Mouse (Mus musculus): ENCODE data around the gene Gm13278. TPM values are rescaled to one million over a fixed set of nuclear protein-coding genes. Genes with fewer than 3 reads are reported as not detected.
A peak's percentile ranks its signal among the peaks of the same experiment; 100 is the strongest.
"Not testable (repeated sequence)": the region's sequence is repeated elsewhere in the genome, so short reads cannot be mapped to it uniquely, and the experiment has no call there.

Gene Gm13278
- polyA plus RNA-seq, 1 experiment = not detected

DNA sequence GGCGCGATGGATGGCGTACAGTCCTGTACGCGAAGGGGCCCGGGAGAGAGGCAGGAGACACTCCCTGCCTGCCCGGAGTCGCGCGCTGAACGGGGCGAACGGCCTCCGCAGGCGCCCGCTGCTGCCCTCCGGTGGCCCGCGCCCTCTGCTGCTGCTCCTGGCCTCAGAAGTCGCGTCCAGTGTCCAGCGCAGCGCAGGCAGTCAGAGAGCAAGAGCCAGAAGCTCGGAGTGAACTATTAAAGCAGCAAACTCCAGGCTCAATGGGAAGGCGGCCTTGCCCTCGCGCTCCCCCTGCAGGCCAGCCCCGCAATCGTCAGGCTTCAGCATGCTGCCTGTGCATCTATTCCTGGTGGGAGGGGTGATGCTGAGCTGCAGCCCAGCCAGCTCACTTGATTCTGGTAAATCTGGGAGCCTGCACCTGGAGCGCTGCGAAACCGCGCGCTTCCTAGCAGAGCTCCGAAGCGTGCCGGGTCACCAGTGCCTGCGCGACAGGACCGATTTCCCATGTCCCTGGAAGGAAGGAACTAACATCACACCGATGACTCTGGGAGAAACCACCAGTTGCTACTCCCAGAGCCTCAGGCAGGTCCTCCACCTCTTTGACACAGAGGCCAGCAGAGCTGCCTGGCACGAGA, 27.8 kb upstream of the Gm13278 start:
- H3K4me3 ChIP-seq (replicated peaks; ENCODE audit: extremely low read depth, low read depth, low read length); DNase-seq; H3K4me1 ChIP-seq (ENCODE audit: control insufficient read depth, insufficient read depth, low read length): not testable (repeated sequence)
- WGBS = 3% methylated on average over 38 of the region's 42 CpGs
- TF ChIP-seq POLR2A (IDR thresholded peaks at IDR 0.05; ENCODE audit: borderline replicate concordance, extremely low read depth, low read depth, low read length) (peak; percentile 45; the same call in 1 of the 2 replicates), CTCF (IDR thresholded peaks at IDR 0.05; ENCODE audit: insufficient read depth, low read length) (0 out of 2 replicates have a peak, but pooled peaks have one; percentile 11)

DNA sequence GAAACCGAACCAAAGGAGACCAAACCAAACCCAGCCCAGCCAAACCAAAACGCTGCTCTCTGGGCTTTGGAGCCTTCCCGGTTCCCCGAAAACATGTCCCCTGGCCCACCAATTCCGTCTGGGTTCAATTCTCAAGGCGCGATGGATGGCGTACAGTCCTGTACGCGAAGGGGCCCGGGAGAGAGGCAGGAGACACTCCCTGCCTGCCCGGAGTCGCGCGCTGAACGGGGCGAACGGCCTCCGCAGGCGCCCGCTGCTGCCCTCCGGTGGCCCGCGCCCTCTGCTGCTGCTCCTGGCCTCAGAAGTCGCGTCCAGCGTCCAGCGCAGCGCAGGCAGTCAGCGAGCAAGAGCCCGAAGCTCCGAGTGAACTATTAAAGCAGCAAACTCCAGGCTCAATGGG, 17.8 kb upstream of the Gm13278 start, which contains the start of gene Gm13290:
Gene Gm13290 (plus strand): TSS at position 301 of the 400 bp plus-strand sequence.
- not testable (repeated sequence) for H3K4me3 ChIP-seq (replicated peaks; ENCODE audit: extremely low read depth, low read depth, low read length); H3K4me1 ChIP-seq (ENCODE audit: control insufficient read depth, insufficient read depth, low read length); DNase-seq
- WGBS = no CpG with 5 or more reads among the region's 32 CpGs

DNA sequence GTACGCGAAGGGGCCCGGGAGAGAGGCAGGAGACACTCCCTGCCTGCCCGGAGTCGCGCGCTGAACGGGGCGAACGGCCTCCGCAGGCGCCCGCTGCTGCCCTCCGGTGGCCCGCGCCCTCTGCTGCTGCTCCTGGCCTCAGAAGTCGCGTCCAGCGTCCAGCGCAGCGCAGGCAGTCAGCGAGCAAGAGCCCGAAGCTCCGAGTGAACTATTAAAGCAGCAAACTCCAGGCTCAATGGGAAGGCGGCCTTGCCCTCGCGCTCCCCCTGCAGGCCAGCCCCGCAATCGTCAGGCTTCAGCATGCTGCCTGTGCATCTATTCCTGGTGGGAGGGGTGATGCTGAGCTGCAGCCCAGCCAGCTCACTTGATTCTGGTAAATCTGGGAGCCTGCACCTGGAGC, 14.7 kb upstream of the Gm13278 start, which contains the start of gene Gm13289:
Gene Gm13289 (plus strand): TSS at position 301 of the 400 bp plus-strand sequence.
- H3K4me3 ChIP-seq (replicated peaks; ENCODE audit: extremely low read depth, low read depth, low read length); DNase-seq; H3K4me1 ChIP-seq (ENCODE audit: control insufficient read depth, insufficient read depth, low read length): not testable (repeated sequence)
- no CpG with 5 or more reads among the region's 29 CpGs for WGBS

DNA sequence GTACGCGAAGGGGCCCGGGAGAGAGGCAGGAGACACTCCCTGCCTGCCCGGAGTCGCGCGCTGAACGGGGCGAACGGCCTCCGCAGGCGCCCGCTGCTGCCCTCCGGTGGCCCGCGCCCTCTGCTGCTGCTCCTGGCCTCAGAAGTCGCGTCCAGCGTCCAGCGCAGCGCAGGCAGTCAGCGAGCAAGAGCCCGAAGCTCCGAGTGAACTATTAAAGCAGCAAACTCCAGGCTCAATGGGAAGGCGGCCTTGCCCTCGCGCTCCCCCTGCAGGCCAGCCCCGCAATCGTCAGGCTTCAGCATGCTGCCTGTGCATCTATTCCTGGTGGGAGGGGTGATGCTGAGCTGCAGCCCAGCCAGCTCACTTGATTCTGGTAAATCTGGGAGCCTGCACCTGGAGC, 11.8 kb upstream of the Gm13278 start, which contains the start of gene Gm13272:
Gene Gm13272 (plus strand): TSS at position 301 of the 400 bp plus-strand sequence.
- not testable (repeated sequence) for H3K4me3 ChIP-seq (replicated peaks; ENCODE audit: extremely low read depth, low read depth, low read length); H3K4me1 ChIP-seq (ENCODE audit: control insufficient read depth, insufficient read depth, low read length); DNase-seq
- no CpG with 5 or more reads among the region's 29 CpGs for WGBS

DNA sequence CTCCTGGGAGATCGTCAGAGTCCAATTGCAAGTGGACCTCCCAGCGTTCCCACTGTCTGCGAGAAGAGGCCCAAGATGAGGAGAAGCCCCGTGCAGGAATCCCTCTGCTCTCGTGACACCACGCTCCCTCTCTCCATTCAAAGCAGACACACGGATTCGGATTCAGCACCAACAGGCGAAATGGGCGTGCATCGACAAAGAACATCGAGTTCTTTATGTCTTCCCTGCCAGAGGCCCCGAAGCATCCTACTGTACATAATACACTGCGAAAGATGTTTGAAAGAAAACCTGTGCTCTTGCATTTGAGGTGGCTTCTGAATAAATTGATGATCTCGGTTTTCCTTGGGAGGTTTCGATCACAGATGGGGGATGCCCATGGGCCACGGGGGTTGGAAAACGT, 11.0 kb upstream of the Gm13278 start:
- not testable (repeated sequence) for H3K4me3 ChIP-seq (replicated peaks; ENCODE audit: extremely low read depth, low read depth, low read length); DNase-seq; H3K4me1 ChIP-seq (ENCODE audit: control insufficient read depth, insufficient read depth, low read length)
- WGBS = 49% methylated on average over 16 of the region's 18 CpGs

DNA sequence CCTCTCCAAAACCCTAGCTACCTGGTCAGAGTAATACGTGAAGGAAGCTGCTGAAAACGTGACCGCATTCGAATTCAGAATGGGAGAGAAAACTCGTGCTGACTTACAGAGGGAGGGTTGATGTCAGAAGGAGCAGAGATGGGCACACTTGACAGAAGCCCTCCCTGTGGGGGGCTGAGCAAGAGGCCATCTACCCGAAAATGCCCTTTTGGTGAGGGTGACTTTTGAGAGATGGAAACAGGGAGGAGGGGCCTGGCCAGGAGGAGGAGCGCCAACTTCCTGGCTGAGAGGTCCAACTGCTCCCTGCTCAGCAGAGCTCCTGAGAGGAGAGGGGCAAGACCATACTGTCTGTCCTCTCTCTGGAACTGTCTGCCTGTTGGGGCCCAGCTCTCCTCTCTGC, 9.5 kb upstream of the Gm13278 start, which contains the start of gene Ifnz:
Gene Ifnz (plus strand): TSS at position 301 of the 400 bp plus-strand sequence.
- WGBS = 10% methylated on average over 4 of the region's 7 CpGs
- H3K4me1 ChIP-seq (ENCODE audit: control insufficient read depth, insufficient read depth, low read length); DNase-seq; H3K4me3 ChIP-seq (replicated peaks; ENCODE audit: extremely low read depth, low read depth, low read length): not testable (repeated sequence)

DNA sequence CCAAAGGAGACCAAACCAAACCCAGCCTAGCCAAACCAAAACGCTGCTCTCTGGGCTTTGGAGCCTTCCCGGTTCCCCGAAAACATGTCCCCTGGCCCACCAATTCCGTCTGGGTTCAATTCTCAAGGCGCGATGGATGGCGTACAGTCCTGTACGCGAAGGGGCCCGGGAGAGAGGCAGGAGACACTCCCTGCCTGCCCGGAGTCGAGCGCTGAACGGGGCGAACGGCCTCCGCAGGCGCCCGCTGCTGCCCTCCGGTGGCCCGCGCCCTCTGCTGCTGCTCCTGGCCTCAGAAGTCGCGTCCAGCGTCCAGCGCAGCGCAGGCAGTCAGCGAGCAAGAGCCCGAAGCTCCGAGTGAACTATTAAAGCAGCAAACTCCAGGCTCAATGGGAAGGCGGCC, 9.0 kb upstream of the Gm13278 start:
- WGBS = 2% methylated on average over 19 of the region's 31 CpGs
- DNase-seq; H3K4me3 ChIP-seq (replicated peaks; ENCODE audit: extremely low read depth, low read depth, low read length); H3K4me1 ChIP-seq (ENCODE audit: control insufficient read depth, insufficient read depth, low read length): not testable (repeated sequence)

DNA sequence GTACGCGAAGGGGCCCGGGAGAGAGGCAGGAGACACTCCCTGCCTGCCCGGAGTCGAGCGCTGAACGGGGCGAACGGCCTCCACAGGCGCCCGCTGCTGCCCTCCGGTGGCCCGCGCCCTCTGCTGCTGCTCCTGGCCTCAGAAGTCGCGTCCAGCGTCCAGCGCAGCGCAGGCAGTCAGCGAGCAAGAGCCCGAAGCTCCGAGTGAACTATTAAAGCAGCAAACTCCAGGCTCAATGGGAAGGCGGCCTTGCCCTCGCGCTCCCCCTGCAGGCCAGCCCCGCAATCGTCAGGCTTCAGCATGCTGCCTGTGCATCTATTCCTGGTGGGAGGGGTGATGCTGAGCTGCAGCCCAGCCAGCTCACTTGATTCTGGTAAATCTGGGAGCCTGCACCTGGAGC, 5.9 kb upstream of the Gm13278 start, which contains the start of gene Gm13276:
Gene Gm13276 (plus strand): TSS at position 301 of the 400 bp plus-strand sequence.
- no CpG with 5 or more reads among the region's 27 CpGs for WGBS
- not testable (repeated sequence) for H3K4me3 ChIP-seq (replicated peaks; ENCODE audit: extremely low read depth, low read depth, low read length); DNase-seq; H3K4me1 ChIP-seq (ENCODE audit: control insufficient read depth, insufficient read depth, low read length)

DNA sequence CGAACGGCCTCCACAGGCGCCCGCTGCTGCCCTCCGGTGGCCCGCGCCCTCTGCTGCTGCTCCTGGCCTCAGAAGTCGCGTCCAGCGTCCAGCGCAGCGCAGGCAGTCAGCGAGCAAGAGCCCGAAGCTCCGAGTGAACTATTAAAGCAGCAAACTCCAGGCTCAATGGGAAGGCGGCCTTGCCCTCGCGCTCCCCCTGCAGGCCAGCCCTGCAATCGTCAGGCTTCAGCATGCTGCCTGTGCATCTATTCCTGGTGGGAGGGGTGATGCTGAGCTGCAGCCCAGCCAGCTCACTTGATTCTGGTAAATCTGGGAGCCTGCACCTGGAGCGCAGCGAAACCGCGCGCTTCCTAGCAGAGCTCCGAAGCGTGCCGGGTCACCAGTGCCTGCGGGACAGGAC, 2.9 kb upstream of the Gm13278 start, which contains the start of gene Gm13277:
Gene Gm13277 (plus strand): TSS at position 231 of the 400 bp plus-strand sequence.
- TF ChIP-seq CTCF (IDR thresholded peaks at IDR 0.05; ENCODE audit: insufficient read depth, low read length) = peak; percentile 38
- H3K4me1 ChIP-seq (ENCODE audit: control insufficient read depth, insufficient read depth, low read length); H3K4me3 ChIP-seq (replicated peaks; ENCODE audit: extremely low read depth, low read depth, low read length): not testable (repeated sequence)
- DNase-seq = peak; percentile 38
- WGBS = 0% methylated on average over 4 of the region's 28 CpGs

DNA sequence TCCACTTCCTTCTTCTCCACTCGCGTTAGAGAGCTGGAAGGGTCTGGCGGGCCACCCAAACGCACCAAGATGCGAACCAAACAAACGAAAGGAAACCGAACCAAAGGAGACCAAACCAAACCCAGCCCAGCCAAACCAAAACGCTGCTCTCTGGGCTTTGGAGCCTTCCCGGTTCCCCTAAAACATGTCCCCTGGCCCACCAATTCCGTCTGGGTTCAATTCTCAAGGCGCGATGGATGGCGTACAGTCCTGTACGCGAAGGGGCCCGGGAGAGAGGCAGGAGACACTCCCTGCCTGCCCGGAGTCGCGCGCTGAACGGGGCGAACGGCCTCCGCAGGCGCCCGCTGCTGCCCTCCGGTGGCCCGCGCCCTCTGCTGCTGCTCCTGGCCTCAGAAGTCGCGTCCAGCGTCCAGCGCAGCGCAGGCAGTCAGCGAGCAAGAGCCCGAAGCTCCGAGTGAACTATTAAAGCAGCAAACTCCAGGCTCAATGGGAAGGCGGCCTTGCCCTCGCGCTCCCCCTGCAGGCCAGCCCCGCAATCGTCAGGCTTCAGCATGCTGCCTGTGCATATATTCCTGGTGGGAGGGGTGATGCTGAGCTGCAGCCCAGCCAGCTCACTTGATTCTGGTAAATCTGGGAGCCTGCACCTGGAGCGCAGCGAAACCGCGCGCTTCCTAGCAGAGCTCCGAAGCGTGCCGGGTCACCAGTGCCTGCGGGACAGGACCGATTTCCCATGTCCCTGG, 2.8 kb downstream of the Gm13278 start, which contains the start of gene Gm13275:
Gene Gm13275 (plus strand): TSS at position 552 of the 740 bp plus-strand sequence.
- 1% methylated on average over 15 of the region's 52 CpGs for WGBS
- not testable (repeated sequence) for H3K4me3 ChIP-seq (replicated peaks; ENCODE audit: extremely low read depth, low read depth, low read length); H3K4me1 ChIP-seq (ENCODE audit: control insufficient read depth, insufficient read depth, low read length)
- DNase-seq = peak; percentile 78

DNA sequence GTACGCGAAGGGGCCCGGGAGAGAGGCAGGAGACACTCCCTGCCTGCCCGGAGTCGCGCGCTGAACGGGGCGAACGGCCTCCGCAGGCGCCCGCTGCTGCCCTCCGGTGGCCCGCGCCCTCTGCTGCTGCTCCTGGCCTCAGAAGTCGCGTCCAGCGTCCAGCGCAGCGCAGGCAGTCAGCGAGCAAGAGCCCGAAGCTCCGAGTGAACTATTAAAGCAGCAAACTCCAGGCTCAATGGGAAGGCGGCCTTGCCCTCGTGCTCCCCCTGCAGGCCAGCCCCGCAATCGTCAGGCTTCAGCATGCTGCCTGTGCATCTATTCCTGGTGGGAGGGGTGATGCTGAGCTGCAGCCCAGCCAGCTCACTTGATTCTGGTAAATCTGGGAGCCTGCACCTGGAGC, 5.7 kb downstream of the Gm13278 start, which contains the start of gene Gm13279:
Gene Gm13279 (plus strand): TSS at position 301 of the 400 bp plus-strand sequence.
- DNase-seq; H3K4me3 ChIP-seq (replicated peaks; ENCODE audit: extremely low read depth, low read depth, low read length); H3K4me1 ChIP-seq (ENCODE audit: control insufficient read depth, insufficient read depth, low read length): not testable (repeated sequence)
- no CpG with 5 or more reads among the region's 28 CpGs for WGBS

DNA sequence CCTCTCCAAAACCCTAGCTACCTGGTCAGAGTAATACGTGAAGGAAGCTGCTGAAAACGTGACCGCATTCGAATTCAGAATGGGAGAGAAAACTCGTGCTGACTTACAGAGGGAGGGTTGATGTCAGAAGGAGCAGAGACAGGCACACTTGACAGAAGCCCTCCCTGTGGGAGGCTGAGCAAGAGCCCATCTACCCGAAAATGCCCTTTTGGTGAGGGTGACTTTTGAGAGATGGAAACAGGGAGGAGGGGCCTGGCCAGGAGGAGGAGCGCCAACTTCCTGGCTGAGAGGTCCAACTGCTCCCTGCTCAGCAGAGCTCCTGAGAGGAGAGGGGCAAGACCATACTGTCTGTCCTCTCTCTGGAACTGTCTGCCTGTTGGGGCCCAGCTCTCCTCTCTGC, 8.0 kb downstream of the Gm13278 start, which contains the start of gene Gm13285:
Gene Gm13285 (plus strand): TSS at position 301 of the 400 bp plus-strand sequence.
- not testable (repeated sequence) for H3K4me1 ChIP-seq (ENCODE audit: control insufficient read depth, insufficient read depth, low read length); DNase-seq; H3K4me3 ChIP-seq (replicated peaks; ENCODE audit: extremely low read depth, low read depth, low read length)
- WGBS = 4% methylated on average over 6 of the region's 7 CpGs

DNA sequence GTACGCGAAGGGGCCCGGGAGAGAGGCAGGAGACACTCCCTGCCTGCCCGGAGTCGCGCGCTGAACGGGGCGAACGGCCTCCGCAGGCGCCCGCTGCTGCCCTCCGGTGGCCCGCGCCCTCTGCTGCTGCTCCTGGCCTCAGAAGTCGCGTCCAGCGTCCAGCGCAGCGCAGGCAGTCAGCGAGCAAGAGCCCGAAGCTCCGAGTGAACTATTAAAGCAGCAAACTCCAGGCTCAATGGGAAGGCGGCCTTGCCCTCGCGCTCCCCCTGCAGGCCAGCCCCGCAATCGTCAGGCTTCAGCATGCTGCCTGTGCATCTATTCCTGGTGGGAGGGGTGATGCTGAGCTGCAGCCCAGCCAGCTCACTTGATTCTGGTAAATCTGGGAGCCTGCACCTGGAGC, 11.6 kb downstream of the Gm13278 start, which contains the start of gene Gm13287:
Gene Gm13287 (plus strand): TSS at position 301 of the 400 bp plus-strand sequence.
- WGBS = no CpG with 5 or more reads among the region's 29 CpGs
- DNase-seq; H3K4me1 ChIP-seq (ENCODE audit: control insufficient read depth, insufficient read depth, low read length); H3K4me3 ChIP-seq (replicated peaks; ENCODE audit: extremely low read depth, low read depth, low read length): not testable (repeated sequence)

DNA sequence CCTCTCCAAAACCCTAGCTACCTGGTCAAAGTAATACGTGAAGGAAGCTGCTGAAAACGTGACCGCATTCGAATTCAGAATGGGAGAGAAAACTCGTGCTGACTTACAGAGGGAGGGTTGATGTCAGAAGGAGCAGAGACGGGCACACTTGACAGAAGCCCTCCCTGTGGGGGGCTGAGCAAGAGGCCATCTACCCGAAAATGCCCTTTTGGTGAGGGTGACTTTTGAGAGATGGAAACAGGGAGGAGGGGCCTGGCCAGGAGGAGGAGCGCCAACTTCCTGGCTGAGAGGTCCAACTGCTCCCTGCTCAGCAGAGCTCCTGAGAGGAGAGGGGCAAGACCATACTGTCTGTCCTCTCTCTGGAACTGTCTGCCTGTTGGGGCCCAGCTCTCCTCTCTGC, 13.9 kb downstream of the Gm13278 start, which contains the start of gene Gm13288:
Gene Gm13288 (plus strand): TSS at position 301 of the 400 bp plus-strand sequence.
- WGBS = no CpG with 5 or more reads among the region's 8 CpGs
- H3K4me3 ChIP-seq (replicated peaks; ENCODE audit: extremely low read depth, low read depth, low read length); H3K4me1 ChIP-seq (ENCODE audit: control insufficient read depth, insufficient read depth, low read length); DNase-seq: not testable (repeated sequence)

DNA sequence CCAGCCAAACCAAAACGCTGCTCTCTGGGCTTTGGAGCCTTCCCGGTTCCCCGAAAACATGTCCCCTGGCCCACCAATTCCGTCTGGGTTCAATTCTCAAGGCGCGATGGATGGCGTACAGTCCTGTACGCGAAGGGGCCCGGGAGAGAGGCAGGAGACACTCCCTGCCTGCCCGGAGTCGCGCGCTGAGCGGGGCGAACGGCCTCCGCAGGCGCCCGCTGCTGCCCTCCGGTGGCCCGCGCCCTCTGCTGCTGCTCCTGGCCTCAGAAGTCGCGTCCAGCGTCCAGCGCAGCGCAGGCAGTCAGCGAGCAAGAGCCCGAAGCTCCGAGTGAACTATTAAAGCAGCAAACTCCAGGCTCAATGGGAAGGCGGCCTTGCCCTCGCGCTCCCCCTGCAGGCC, 14.4 kb downstream of the Gm13278 start:
- H3K4me3 ChIP-seq (replicated peaks; ENCODE audit: extremely low read depth, low read depth, low read length); H3K4me1 ChIP-seq (ENCODE audit: control insufficient read depth, insufficient read depth, low read length): not testable (repeated sequence)
- DNase-seq = peak; percentile 5
- 0% methylated on average over 9 of the region's 34 CpGs for WGBS

All from lung, adult 2 months (tissue).